Mouse (Mus musculus) liver, embryonic 11.5 days (tissue): ENCODE measurements at regions not wholly inside any gene's neighbourhood (a gene's known extent, or its start where the extent isn't known, plus 50 kb on each side); places are given as distances from the start of the nearest gene placed in this dataset.

Experiments
- ATAC-seq: fragments of 200-750 bp; cut with Nextera tagmentation; replicated peaks from 2 replicates; pipeline ENCODE4 v1.8.0; 2017; ENCODE audit warnings: moderate number of reproducible peaks, mild to moderate bottlenecking, moderate TSS enrichment, moderate library complexity; ENCODE audit not compliant: low FRiP score
- DNase-seq: peaks from one replicate; pipeline ENCODE4 v3.0.0-alpha.2; 2017; ENCODE audit warnings: low spot score
- H3K27ac ChIP-seq: fragments of 300-500 bp; sonication (generic); 2 replicates; pipeline ENCODE4 v1.5.1; 2014; ENCODE audit warnings: mild to moderate bottlenecking, low read depth, low read length, control low read depth
- H3K27me3 ChIP-seq: fragments of 300-500 bp; sonication (generic); replicated peaks from 2 replicates; pipeline ENCODE4 v1.6.1; 2014; ENCODE audit warnings: low read length, mixed read lengths; ENCODE audit not compliant: control insufficient read depth, insufficient read depth
- H3K36me3 ChIP-seq: fragments of 300-500 bp; sonication (generic); 2 replicates; pipeline ENCODE4 v1.6.1; 2014; ENCODE audit warnings: mild to moderate bottlenecking, low read length, moderate library complexity, mixed read lengths; ENCODE audit not compliant: control insufficient read depth, insufficient read depth
- H3K4me1 ChIP-seq: fragments of 300-500 bp; sonication (generic); replicated peaks from 2 replicates; pipeline ENCODE4 v1.6.1; 2014; ENCODE audit warnings: low read length, mixed read lengths; ENCODE audit not compliant: control insufficient read depth, insufficient read depth
- H3K4me2 ChIP-seq: fragments of 300-500 bp; sonication (generic); 2 replicates; pipeline ENCODE4 v1.6.1; 2014; ENCODE audit warnings: mild to moderate bottlenecking, control low read depth, moderate library complexity
- H3K4me3 ChIP-seq: fragments of 300-500 bp; sonication (generic); 2 replicates; pipeline ENCODE4 v1.5.1; 2014; ENCODE audit warnings: low read depth, low read length, control low read depth
- H3K9ac ChIP-seq: fragments of 300-500 bp; sonication (generic); 2 replicates; pipeline ENCODE4 v1.6.1; 2014; ENCODE audit warnings: low read depth, low read length, control low read depth
- H3K9me3 ChIP-seq: fragments of 300-500 bp; sonication (generic); 2 replicates; pipeline ENCODE4 v1.6.1; 2016; ENCODE audit warnings: low read length, inconsistent platforms, mixed read lengths; ENCODE audit not compliant: control insufficient read depth
- WGBS: fragments of 180-500 bp; shearing (Covaris S2); extraction: QIAGEN DNeasy Blood & Tissue Kit; methylation state at CpG from one replicate; pipeline ENCODE4 v1.1.7; 2014; 5-methylcytosine and 5-hydroxymethylcytosine counted together

- no peak overlapping the region for H3K27ac ChIP-seq
- peak; percentile 49 for DNase-seq
- no peaks in the 10 kb centered on the region for H3K9me3 ChIP-seq
- no peaks in the 10 kb centered on the region for H3K27me3 ChIP-seq
- WGBS: 5% methylated on average over 11 of the region's 11 CpGs
- peak; percentile 66 for ATAC-seq
- H3K4me3 ChIP-seq: peak overlapping the region; percentile 40; the same call in 1 of the 2 replicates
- 0 out of 2 replicates have a peak, but pooled peaks cover 4% of the 10 kb centered on the region for H3K4me1 ChIP-seq
- H3K36me3 ChIP-seq: no peaks in the 10 kb centered on the region
- H3K4me2 ChIP-seq: peak overlapping the region; percentile 66
- H3K9ac ChIP-seq: no peak overlapping the region
Observed at GRCm38 (mm10) chr6:31318506-31318905, 80.0 kb upstream of the Mkln1 start.

- Histone ChIP-seq H3K4me2 (no peak overlapping the region), H3K27me3 (no peaks in the 10 kb centered on the region), H3K27ac (no peak overlapping the region), H3K4me1 (0 out of 2 replicates have a peak, but pooled peaks cover 4% of the 10 kb centered on the region), H3K4me3 (no peak overlapping the region), H3K36me3 (no peaks in the 10 kb centered on the region), H3K9me3 (no peaks in the 10 kb centered on the region), H3K9ac (no peak overlapping the region)
- ATAC-seq (no peak), DNase-seq (no peak)
- 79% methylated on average over 2 of the region's 2 CpGs for WGBS
Observed at GRCm38 (mm10) chr6:31319431-31319830, 79.1 kb upstream of the Mkln1 start.

GRCm38 (mm10) chr6:31320141-31320830, 78.2 kb upstream of the Mkln1 start:
- WGBS: 72% methylated on average over 3 of the region's 3 CpGs
- Histone ChIP-seq H3K36me3 (no peaks in the 10 kb centered on the region), H3K9ac (no peak overlapping the region), H3K4me2 (no peak overlapping the region), H3K27ac (no peak overlapping the region), H3K27me3 (no peaks in the 10 kb centered on the region), H3K4me3 (no peak overlapping the region), H3K4me1 (0 out of 2 replicates have a peak, but pooled peaks cover 4% of the 10 kb centered on the region), H3K9me3 (no peaks in the 10 kb centered on the region)
- DNase-seq (no peak), ATAC-seq (no peak)

- DNase-seq: no peak
Observed at GRCm38 (mm10) chr6:31321066-31321846, 77.3 kb upstream of the Mkln1 start.

GRCm38 (mm10) chr6:31321902-31322301, 76.6 kb upstream of the Mkln1 start:
- Histone ChIP-seq H3K27me3 (no peaks in the 10 kb centered on the region), H3K9ac (no peak overlapping the region), H3K4me3 (no peak overlapping the region), H3K4me2 (no peak overlapping the region), H3K9me3 (no peaks in the 10 kb centered on the region), H3K27ac (no peak overlapping the region), H3K4me1 (0 out of 2 replicates have a peak, but pooled peaks cover 4% of the 10 kb centered on the region), H3K36me3 (no peaks in the 10 kb centered on the region)
- 61% methylated on average over 10 of the region's 10 CpGs for WGBS
- DNase-seq (no peak), ATAC-seq (no peak)

More at GRCm38 (mm10) chr6:31321066-31321846, 77.3 kb upstream of the Mkln1 start:
- no peak overlapping the region for H3K4me3 ChIP-seq
- no peaks in the 10 kb centered on the region for H3K27me3 ChIP-seq
- no peak for ATAC-seq
- H3K9ac ChIP-seq: no peak overlapping the region
- H3K4me1 ChIP-seq: 0 out of 2 replicates have a peak, but pooled peaks cover 4% of the 10 kb centered on the region
- no peaks in the 10 kb centered on the region for H3K36me3 ChIP-seq
- H3K4me2 ChIP-seq: no peak overlapping the region
- no peak overlapping the region for H3K27ac ChIP-seq
- WGBS: 63% methylated on average over 7 of the region's 7 CpGs
- H3K9me3 ChIP-seq: no peaks in the 10 kb centered on the region

GRCm38 (mm10) chr6:31323228-31324190, 75.0 kb upstream of the Mkln1 start:
- no peak overlapping the region for H3K4me3 ChIP-seq
- no peaks in the 10 kb centered on the region for H3K36me3 ChIP-seq
- ATAC-seq (no peak), DNase-seq (no peak)
- H3K4me1 ChIP-seq: no peaks in the 10 kb centered on the region
- no peaks in the 10 kb centered on the region for H3K9me3 ChIP-seq
- H3K4me2 ChIP-seq: no peak overlapping the region
- no peaks in the 10 kb centered on the region for H3K27me3 ChIP-seq
- H3K27ac ChIP-seq: no peak overlapping the region
- no peak overlapping the region for H3K9ac ChIP-seq
- WGBS: 70% methylated on average over 9 of the region's 9 CpGs

- Histone ChIP-seq H3K9me3 (no peaks in the 10 kb centered on the region), H3K4me3 (no peak overlapping the region), H3K4me1 (no peaks in the 10 kb centered on the region), H3K27me3 (no peaks in the 10 kb centered on the region), H3K9ac (no peak overlapping the region), H3K4me2 (no peak overlapping the region), H3K36me3 (no peaks in the 10 kb centered on the region), H3K27ac (no peak overlapping the region)
- ATAC-seq (no peak), DNase-seq (no peak)
- 56% methylated on average over 6 of the region's 6 CpGs for WGBS
Observed at GRCm38 (mm10) chr6:31324717-31325116, 73.8 kb upstream of the Mkln1 start.

- ATAC-seq (no peak), DNase-seq (no peak)
- Histone ChIP-seq H3K27ac (no peak overlapping the region), H3K4me1 (no peaks in the 10 kb centered on the region), H3K27me3 (no peaks in the 10 kb centered on the region), H3K9me3 (no peaks in the 10 kb centered on the region), H3K4me3 (no peak overlapping the region), H3K4me2 (no peak overlapping the region), H3K9ac (no peak overlapping the region), H3K36me3 (no peaks in the 10 kb centered on the region)
- WGBS: 78% methylated on average over 1 of the region's 1 CpGs
Observed at GRCm38 (mm10) chr6:31325621-31326020, 72.9 kb upstream of the Mkln1 start.
